Mouse (Mus musculus) neural tube, embryonic 14.5 days (tissue): ENCODE measurements at regions not wholly inside any gene's neighbourhood (a gene's known extent, or its start where the extent isn't known, plus 50 kb on each side); places are given as distances from the start of the nearest gene placed in this dataset.

ENCODE experiments used
- ATAC-seq: fragments of 200-750 bp; cut with Nextera tagmentation; 2 replicates; pipeline ENCODE4 v1.8.0; 2017; ENCODE audit warnings: low read depth, mild to moderate bottlenecking, moderate TSS enrichment, moderate library complexity
- H3K27ac ChIP-seq: fragments of 300-500 bp; sonication (generic); 2 replicates; pipeline ENCODE4 v1.5.1; 2014; ENCODE audit warnings: low read depth, mild to moderate bottlenecking, control low read depth, low read length, moderate library complexity, mixed read lengths
- H3K27me3 ChIP-seq: fragments of 300-500 bp; sonication (generic); 2 replicates; pipeline ENCODE4 v1.6.1; 2014; ENCODE audit warnings: low read length; ENCODE audit not compliant: control insufficient read depth, insufficient read depth
- H3K36me3 ChIP-seq: fragments of 300-500 bp; sonication (generic); 2 replicates; pipeline ENCODE4 v1.6.1; 2014; ENCODE audit warnings: low read length, mixed read lengths; ENCODE audit not compliant: control insufficient read depth, insufficient read depth
- H3K4me1 ChIP-seq: fragments of 300-500 bp; sonication (generic); 2 replicates; pipeline ENCODE4 v1.6.1; 2014; ENCODE audit warnings: low read length; ENCODE audit not compliant: control insufficient read depth, insufficient read depth
- H3K4me2 ChIP-seq: fragments of 300-500 bp; sonication (generic); 2 replicates; pipeline ENCODE4 v1.6.1; 2014; ENCODE audit warnings: mild to moderate bottlenecking, low read depth, low read length, control low read depth
- H3K4me3 ChIP-seq: fragments of 300-500 bp; sonication (generic); 2 replicates; pipeline ENCODE4 v1.5.1; 2014; ENCODE audit warnings: low read depth, low read length, control low read depth, mixed read lengths
- H3K9ac ChIP-seq: fragments of 300-500 bp; sonication (generic); replicated peaks from 2 replicates; pipeline ENCODE4 v1.6.1; 2014; ENCODE audit warnings: low read depth, mild to moderate bottlenecking, control low read depth, low read length, mixed read lengths
- H3K9me3 ChIP-seq: fragments of 300-500 bp; sonication (generic); 2 replicates; pipeline ENCODE4 v1.6.1; 2016; ENCODE audit warnings: low read length; ENCODE audit not compliant: control insufficient read depth
- WGBS: fragments of 180-500 bp; shearing (Covaris S2); extraction: QIAGEN DNeasy Blood & Tissue Kit; methylation state at CpG from one replicate; pipeline ENCODE4 v1.1.7; 2014; 5-methylcytosine and 5-hydroxymethylcytosine counted together

- no peaks in the 10 kb centered on the region for H3K4me1 ChIP-seq
- 87% methylated on average over 4 of the region's 4 CpGs for WGBS
Observed at GRCm38 (mm10) chr17:51961337-51961736, 128.2 kb upstream of the Satb1 start.

DNA sequence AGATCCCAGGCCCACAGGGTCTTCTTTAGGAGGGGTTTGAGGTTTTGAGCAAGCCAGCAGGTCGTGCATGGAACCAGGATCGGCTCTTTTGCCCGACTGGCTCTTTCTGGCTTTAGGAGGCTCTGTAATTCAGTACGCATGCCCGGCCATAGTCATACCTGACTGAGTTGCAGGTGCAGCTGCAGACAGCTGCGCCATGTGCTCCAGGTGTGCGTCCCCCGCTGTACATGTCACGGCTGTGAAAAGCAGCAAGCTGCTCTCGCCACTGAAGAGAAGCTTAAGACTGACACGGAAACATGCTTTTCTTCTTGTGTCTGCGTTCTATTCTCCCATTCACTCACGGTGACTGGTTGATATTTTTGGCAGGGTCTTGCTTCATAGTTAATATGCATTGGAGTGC is 123.2 kb upstream of the Satb1 start:
- no peak for ATAC-seq
- Histone ChIP-seq H3K4me2 (no peak overlapping the region), H3K27ac (no peak overlapping the region), H3K4me1 (no peaks in the 10 kb centered on the region), H3K27me3 (no peaks in the 10 kb centered on the region), H3K4me3 (no peak overlapping the region), H3K36me3 (no peaks in the 10 kb centered on the region), H3K9me3 (no peaks in the 10 kb centered on the region), H3K9ac (no peak overlapping the region)
- 91% methylated on average over 13 of the region's 13 CpGs for WGBS

More at GRCm38 (mm10) chr17:51961337-51961736, 128.2 kb upstream of the Satb1 start:
- no peak overlapping the region for H3K9ac ChIP-seq
- H3K4me3 ChIP-seq, result no peak overlapping the region
- no peak overlapping the region for H3K4me2 ChIP-seq
- H3K27ac ChIP-seq, result no peak overlapping the region
- H3K9me3 ChIP-seq, result no peaks in the 10 kb centered on the region
- H3K27me3 ChIP-seq, result no peaks in the 10 kb centered on the region
- no peak for ATAC-seq
- no peaks in the 10 kb centered on the region for H3K36me3 ChIP-seq

GRCm38 (mm10) chr17:51937707-51938106 is 104.6 kb upstream of the Satb1 start:
- no peaks in the 10 kb centered on the region for H3K27me3 ChIP-seq
- no peak overlapping the region for H3K4me3 ChIP-seq
- H3K36me3 ChIP-seq, result no peaks in the 10 kb centered on the region
- 88% methylated on average over 5 of the region's 5 CpGs for WGBS
- no peaks in the 10 kb centered on the region for H3K4me1 ChIP-seq
- H3K27ac ChIP-seq, result no peak overlapping the region
- no peak overlapping the region for H3K4me2 ChIP-seq
- no peak for ATAC-seq
- no peaks in the 10 kb centered on the region for H3K9me3 ChIP-seq
- H3K9ac ChIP-seq, result no peak overlapping the region

- Histone ChIP-seq H3K27ac (no peak overlapping the region), H3K4me2 (no peak overlapping the region), H3K9me3 (no peaks in the 10 kb centered on the region), H3K4me1 (no peaks in the 10 kb centered on the region), H3K27me3 (no peaks in the 10 kb centered on the region), H3K36me3 (no peaks in the 10 kb centered on the region), H3K9ac (no peak overlapping the region), H3K4me3 (no peak overlapping the region)
- 87% methylated on average over 5 of the region's 5 CpGs for WGBS
- no peak for ATAC-seq
Observed at GRCm38 (mm10) chr17:51936071-51936470, 103.0 kb upstream of the Satb1 start.

DNA sequence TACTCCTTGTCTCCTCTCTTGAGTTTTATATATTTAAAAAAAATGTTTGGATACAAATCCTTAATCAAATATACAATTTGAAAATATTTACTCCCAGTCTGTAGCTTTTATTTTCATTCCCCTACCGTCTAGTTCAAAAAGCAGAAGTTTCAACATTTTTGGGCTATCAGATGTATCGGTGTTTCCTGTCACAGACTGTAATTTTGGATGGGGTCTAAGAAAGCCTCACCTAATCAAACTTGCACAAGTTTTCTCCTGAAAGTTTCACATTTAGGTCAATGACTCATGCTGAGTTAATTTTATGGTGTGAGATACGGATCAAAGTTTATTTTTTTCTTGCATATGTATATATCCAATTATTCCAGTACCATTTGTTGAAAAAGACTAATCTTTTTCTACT is 93.3 kb upstream of the Satb1 start:
- 93% methylated on average over 3 of the region's 3 CpGs for WGBS
- Histone ChIP-seq H3K9ac (no peak overlapping the region), H3K27ac (no peak overlapping the region), H3K36me3 (no peaks in the 10 kb centered on the region), H3K4me3 (no peak overlapping the region), H3K27me3 (no peaks in the 10 kb centered on the region), H3K4me1 (no peaks in the 10 kb centered on the region), H3K4me2 (no peak overlapping the region), H3K9me3 (no peaks in the 10 kb centered on the region)
- ATAC-seq, result no peak

- Histone ChIP-seq H3K4me3 (no peak overlapping the region), H3K9ac (no peak overlapping the region), H3K27ac (no peak overlapping the region), H3K4me1 (no peaks in the 10 kb centered on the region), H3K9me3 (no peaks in the 10 kb centered on the region), H3K36me3 (no peaks in the 10 kb centered on the region), H3K4me2 (no peak overlapping the region), H3K27me3 (no peaks in the 10 kb centered on the region)
- WGBS, result 83% methylated on average over 4 of the region's 4 CpGs
- no peak for ATAC-seq
Observed at GRCm38 (mm10) chr17:51907031-51907430, 73.9 kb upstream of the Satb1 start.

GRCm38 (mm10) chr17:51906418-51906817 is 73.3 kb upstream of the Satb1 start:
- 86% methylated on average over 4 of the region's 4 CpGs for WGBS
- H3K27me3 ChIP-seq, result no peaks in the 10 kb centered on the region
- no peak overlapping the region for H3K4me2 ChIP-seq
- H3K9ac ChIP-seq, result no peak overlapping the region
- H3K4me1 ChIP-seq, result no peaks in the 10 kb centered on the region
- no peaks in the 10 kb centered on the region for H3K9me3 ChIP-seq
- H3K36me3 ChIP-seq, result no peaks in the 10 kb centered on the region
- no peak overlapping the region for H3K4me3 ChIP-seq
- H3K27ac ChIP-seq, result no peak overlapping the region
- no peak for ATAC-seq

- Histone ChIP-seq H3K27ac (no peak overlapping the region), H3K9me3 (no peaks in the 10 kb centered on the region), H3K4me1 (no peaks in the 10 kb centered on the region), H3K36me3 (no peaks in the 10 kb centered on the region), H3K4me3 (no peak overlapping the region), H3K27me3 (no peaks in the 10 kb centered on the region), H3K4me2 (no peak overlapping the region), H3K9ac (no peak overlapping the region)
- 71% methylated on average over 3 of the region's 3 CpGs for WGBS
- ATAC-seq, result no peak
Observed at GRCm38 (mm10) chr17:51903885-51904284, 70.8 kb upstream of the Satb1 start.

DNA sequence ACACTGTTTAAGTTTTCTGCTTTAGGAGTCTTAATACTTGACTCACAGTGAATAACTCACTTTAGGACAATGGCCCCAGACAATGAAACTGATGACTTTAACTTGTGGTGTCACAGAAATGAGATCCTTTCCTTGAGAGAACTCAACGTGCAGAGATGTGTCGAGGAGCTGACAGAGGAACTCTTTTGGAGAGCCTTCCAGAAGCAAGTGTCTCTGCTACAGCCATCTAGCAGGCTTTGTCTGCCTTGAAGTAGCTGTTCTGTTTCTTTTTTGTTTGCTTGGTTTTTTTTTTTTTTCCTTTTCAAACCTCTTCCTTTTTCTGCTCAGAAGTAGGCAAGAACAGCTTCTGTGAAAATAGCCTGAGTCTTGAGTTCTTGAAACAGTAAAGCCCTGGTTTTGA is 66.3 kb upstream of the Satb1 start:
- no peak overlapping the region for H3K4me2 ChIP-seq
- 70% methylated on average over 2 of the region's 2 CpGs for WGBS
- H3K9me3 ChIP-seq, result no peaks in the 10 kb centered on the region
- H3K27ac ChIP-seq, result no peak overlapping the region
- no peaks in the 10 kb centered on the region for H3K27me3 ChIP-seq
- no peaks in the 10 kb centered on the region for H3K36me3 ChIP-seq
- no peak overlapping the region for H3K9ac ChIP-seq
- no peak for ATAC-seq
- H3K4me1 ChIP-seq, result no peaks in the 10 kb centered on the region
- no peak overlapping the region for H3K4me3 ChIP-seq

DNA sequence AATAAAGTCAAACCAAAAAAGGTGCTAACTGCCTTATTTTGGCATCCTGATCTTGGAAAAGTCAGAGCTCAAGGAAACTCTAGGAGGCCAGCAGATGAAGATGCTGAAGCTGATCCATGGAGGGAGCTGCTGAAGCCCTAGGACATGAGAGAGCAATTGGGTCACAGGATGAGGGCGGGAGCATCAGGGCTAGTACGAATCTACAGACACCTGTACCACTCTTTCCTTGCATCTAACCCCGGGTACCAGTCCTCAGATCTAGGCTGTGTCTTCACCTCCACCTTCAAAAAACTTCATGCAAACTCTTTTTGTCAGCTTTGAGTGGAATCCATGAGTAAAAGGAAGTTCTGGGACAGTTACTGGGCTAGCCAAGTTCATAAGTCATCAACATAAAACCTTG is 63.1 kb upstream of the Satb1 start:
- H3K27ac ChIP-seq, result no peak overlapping the region
- no peak overlapping the region for H3K4me3 ChIP-seq
- no peak overlapping the region for H3K4me2 ChIP-seq
- 84% methylated on average over 3 of the region's 3 CpGs for WGBS
- H3K4me1 ChIP-seq, result no peaks in the 10 kb centered on the region
- H3K9ac ChIP-seq, result no peak overlapping the region
- no peaks in the 10 kb centered on the region for H3K36me3 ChIP-seq
- no peaks in the 10 kb centered on the region for H3K27me3 ChIP-seq
- H3K9me3 ChIP-seq, result no peaks in the 10 kb centered on the region
- no peak for ATAC-seq
